Mouse (Mus musculus) thymus, postnatal 0 days (tissue): ENCODE data around the gene Atp6v0d1. TPM values are rescaled to one million over a fixed set of nuclear protein-coding genes. Genes with fewer than 3 reads are reported as not detected.
A peak's percentile ranks its signal among the peaks of the same experiment; 100 is the strongest.

Experiments used
- DNase-seq: peaks from one replicate; pipeline ENCODE4 v3.0.0-alpha.2; 2015; ENCODE audit warnings: low spot score
- polyA plus RNA-seq: library from polyadenylated mRNA; unstranded; fragments of >200 nt; fragmentation: Nextera tagmentation; extraction: Ambion mirVana; gene quantifications from 2 replicates; pipeline ENCODE4 v1.2.1, GENCODE M21; 2015

Atp6v0d1 gene
- polyA plus RNA-seq, 1 experiment from 2014 or later = 105 TPM

DNA sequence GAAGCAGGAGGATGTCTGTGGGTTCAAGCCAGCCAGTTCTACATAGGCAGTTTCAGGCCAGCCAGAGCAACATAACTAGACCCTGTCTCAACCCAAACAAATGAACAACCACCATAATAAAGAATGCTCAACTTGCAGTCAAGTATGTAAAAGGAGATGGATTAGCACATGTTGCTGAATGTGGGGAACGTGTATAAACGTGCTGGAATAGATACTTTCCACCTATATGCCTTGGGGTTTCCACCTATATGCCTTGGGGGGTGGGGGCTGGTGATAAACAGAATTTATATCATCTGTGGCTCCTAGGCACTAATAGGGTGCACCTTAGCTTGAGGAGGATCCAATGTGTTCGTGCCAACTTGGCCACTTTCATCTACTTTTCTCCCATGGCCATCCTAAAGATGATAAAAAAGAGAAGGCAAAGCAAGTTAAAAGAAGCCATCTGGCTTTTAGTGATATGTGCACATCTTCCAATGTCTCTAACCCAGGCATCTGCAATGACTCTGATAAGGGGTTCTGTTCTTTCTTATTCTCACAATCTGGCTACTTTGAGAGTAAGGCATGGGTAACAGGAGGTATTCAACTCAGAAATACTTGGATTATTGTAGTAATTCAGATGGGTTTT, 23.7 kb downstream of the Atp6v0d1 start:
- DNase-seq = no peak

DNA sequence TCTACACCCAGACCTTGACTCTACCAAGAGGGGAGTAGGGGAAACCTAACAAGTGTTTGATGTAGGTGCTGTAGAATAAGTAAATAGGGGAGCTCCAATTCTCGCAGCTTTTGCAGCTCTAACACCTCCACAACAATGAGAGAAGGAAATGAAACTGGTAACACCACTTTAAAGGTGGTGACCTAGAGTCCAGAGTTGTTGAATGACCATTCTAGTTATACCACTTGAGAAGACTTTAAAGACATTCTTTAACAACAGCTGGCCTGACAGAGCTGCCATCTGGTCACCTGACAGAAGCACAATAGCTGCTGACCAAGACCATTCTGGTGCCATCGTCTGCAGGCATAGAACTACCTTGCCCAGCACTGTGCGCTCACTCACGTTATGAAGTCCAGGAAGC, 26.9 kb downstream of the Atp6v0d1 start:
- DNase-seq = no peak

DNA sequence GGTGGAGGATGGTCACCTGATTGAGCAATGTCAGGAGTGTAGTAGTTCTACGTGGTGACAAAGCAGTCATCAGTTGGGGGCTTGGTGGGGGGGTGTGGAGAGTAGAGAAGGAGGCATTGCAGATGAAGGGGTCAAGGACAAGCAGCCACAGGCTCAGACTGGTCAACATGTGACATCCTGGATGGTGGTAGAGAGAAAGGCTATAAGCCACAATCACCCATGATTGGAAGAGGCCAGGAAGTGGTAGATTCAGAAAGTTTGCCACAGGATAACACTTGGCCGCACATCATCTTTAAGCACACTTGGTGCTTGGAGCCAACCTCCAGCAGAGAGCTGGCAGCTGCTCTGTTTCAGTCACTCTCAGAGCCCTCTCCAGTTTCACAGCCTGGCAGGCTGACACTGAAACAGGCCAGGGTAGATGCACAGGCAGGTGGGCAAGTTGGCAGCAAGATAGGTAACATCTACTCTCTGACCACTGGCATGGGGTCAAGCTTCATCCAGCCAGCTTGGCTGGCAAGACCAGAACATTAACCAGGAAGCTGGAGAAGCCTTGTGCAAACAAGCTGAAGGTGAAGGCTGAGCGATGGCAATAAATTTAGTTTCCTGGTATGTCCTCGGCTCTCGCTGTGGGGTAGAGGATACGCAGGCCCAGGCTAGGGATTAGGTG, 28.7 kb downstream of the Atp6v0d1 start:
- DNase-seq = no peak

DNA sequence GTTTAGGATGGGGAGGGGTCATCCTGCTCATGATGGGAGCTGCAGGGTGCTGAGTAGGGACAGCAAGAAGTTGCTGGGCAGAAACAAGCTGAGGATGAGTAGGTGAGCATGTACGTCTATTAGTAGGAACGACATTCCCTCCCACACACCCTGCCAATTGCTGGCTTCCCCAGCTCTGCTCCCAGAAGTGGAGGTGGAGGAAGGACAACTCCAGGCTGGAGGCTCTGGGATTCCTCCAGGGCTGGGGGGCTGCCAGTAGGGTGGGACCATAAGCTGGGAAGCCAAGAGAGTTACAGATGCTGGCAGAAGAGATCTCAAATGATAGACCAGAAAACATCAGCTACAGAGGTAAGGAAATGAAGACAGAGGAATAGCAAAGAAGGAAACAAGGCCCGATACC, 29.3 kb downstream of the Atp6v0d1 start:
- DNase-seq = no peak

DNA sequence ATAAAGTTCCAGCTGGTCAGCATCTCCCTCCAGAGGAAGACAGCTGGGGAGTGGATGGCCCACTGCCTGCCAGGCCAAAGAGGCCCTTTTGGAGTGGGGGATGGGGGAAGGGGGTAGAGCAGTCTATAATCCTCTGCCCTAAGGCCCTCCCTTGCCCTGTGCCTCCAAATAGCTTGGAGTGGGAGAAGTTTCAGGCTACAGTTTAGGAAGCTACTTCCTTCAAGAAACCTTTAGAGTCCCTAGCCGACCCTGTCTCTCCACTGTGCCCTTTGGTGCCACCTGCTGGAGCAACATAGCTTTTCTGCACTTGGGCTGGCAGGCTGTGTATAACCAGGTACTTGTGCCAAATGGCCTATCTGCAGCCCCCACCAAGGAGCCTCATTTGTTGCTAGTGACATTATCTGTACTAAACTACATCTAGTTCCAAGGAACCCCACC, 31.9 kb downstream of the Atp6v0d1 start:
- DNase-seq = peak; percentile 71

DNA sequence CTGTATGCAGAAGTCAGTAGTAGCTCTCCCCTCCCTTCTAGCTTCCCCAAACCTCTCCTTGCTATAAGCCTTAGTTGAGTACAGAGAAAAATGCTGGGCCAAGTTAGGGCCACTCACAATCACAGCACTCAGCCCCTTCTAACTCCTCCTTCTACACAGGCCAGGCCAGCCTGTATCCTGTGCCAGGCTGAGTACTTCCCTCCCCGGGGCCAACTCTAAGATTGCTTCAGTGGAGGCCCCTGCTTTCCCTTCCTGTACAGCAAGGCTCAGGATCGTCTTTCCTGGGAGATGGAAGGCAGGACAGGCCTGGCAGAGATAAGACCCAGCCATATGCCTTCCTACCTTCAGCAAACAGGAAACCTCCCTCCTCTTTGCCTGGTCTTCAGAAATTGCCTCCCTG, 32.4 kb downstream of the Atp6v0d1 start:
- DNase-seq = no peak

DNA sequence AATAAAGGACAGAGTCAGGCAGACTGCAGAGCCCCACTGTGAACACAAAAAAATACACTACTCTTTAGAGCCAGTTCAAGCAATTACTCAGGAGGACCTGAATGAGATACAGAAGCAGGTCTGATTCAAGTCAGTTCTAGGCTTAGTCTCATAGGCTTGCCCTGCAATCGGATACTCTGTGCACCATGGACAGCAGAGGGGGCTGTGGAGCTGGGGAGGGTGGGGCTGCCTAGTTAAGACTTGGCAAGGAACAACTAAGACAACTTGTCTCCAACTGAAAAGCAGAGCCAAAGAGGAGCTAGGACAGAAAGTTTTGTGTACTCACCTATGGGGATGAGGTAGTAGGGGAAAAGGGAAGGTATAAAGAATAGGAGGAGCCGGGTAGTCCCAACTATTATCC, 34.1 kb downstream of the Atp6v0d1 start:
- peak; percentile 57 for DNase-seq

DNA sequence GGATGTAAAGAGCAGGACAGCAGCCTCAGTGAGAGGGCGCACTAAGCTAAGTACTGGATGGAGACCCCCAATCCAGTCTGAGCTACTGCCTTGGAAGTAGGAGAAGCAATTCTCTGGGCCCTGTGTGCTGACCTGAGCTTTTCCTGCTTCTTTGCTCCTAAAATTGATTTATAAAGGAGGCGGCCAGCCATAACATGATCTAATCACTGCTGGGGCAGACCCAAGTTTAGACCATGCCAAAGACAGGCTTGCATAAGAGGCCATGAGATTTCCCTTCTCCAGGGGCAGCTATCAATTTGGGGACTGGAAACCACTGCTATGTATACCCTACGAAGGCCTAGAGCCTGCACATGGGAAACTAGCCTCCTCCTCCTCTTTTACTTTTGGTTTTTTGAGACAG, 36.6 kb downstream of the Atp6v0d1 start:
- no peak for DNase-seq

DNA sequence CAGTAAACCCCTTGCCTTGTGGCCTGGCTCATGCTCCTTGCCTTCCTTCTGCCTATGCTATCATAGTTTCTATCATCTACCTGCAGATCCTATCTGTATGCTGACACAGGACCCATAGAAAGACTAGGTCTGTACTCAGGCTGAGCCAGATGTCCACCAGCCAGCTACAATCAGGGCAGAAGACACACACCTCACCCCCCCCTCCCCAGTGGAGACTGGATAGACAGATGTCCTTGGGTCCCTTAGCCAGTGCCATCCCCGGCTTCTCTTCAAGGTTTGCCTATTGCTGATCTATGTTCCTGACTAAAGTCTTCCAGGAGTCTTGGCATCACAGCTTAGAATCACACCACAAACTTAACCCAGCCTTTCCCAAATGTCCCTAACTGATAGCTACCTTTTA, 37.6 kb downstream of the Atp6v0d1 start:
- DNase-seq = no peak

DNA sequence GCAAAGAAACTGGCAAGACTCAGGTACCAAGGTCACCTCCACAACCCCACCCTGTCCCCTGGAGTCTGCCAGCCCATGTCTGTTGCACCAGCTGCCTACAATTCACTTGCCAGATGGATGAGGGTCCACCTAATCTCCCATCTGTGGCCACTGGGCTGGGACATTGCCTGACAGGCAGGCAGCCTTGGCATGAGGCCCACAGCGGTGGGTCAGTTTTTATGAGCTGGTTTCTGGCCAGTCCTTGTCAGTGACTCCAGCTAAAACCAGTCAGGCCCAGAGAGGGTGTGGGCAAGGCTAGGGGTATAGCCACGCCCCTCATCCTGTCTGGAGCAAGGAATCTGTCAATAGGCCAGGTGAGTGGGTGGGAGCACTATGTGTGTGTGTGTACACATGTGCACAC, 38.7 kb downstream of the Atp6v0d1 start:
- no peak for DNase-seq

DNA sequence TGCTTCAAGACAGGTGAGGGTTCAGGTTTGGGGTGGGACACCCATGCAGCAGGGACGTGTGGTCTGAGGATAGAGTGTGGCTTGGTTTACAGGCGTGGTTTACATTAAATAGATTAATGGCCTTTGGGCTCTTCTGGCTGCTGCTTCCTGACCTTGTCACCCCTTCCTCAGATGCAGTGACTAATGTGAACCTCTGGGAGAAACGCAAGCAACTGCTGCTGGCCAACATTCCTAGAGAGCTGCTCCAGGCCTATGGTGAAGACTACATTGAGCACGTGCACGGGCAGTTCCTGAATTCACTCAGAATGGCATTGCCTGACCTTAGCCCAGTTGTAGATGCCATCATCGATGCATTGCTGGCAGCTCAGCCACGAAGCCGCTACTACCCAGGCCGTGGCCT, 43.0 kb downstream of the Atp6v0d1 start:
- DNase-seq = no peak

DNA sequence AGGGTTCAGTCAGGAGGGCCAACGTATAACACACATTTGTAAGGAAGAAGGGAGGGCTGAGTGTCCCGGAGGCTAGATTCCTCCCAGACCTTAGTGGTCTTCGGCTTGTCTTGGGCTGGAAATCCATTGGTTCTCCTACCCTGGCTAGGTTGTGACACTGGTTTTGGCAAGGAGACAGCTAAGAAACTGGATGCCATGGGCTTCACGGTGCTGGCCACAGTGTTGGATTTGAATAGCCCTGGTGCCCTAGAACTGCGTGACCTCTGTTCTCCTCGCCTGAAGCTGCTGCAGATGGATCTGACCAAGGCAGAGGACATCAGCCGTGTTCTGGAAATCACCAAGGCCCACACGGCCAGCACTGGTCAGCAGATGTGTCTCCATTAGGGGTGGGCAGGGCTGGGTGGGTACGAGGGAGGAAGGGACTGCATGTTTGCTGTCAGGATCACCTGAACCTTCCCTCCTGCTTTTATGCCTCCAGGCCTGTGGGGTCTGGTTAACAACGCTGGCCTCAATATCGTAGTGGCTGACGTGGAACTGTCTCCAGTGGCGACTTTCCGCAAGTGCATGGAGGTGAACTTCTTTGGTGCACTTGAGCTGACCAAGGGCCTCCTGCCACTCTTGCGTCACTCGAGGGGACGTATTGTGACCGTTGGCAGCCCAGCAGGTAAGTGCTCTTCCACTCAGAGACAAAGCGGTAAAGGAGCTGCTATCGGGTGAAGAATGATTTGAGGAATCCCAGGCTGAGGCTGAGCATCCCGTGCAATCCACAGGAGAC, 43.7 kb downstream of the Atp6v0d1 start:
- DNase-seq = no peak

DNA sequence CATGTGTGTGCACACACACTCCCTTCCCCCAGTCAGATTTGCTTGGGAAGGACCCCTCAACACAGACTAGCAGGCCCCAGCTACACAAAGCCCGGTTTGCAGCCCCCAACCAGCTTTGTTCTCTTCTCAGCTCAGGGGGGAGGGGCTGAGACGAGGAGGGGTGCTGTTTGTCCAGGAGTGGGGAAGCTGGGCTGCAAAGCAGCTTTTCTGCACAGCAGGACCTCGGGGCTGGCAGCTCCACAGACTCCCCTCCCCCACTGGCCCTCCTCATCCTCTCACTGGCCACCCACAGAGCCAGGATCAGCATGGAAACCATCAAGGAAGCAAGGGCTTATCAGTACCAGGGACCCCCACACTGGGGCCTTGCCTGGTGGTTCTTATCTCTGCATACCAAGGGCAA, 44.8 kb downstream of the Atp6v0d1 start:
- DNase-seq = no peak

DNA sequence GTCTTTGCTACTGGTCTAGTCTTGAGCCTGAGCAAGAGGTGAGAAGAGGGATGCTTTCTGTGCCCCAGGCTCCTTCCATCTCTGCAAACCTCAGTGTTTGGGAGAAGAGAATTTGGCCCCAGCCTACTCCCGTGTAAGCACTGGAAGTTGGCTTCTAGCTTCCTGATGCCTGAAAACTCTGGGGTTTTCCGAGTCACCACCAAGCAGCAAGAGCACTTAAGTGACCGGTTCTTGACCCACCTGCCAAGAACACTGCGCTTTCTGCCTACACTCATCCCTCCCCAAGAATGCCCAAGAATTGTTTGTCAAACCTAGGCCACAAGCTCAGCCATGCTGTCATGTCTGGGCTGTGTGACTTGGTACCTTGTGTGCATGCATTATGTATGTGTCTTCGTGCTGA, 45.3 kb downstream of the Atp6v0d1 start:
- no peak for DNase-seq

DNA sequence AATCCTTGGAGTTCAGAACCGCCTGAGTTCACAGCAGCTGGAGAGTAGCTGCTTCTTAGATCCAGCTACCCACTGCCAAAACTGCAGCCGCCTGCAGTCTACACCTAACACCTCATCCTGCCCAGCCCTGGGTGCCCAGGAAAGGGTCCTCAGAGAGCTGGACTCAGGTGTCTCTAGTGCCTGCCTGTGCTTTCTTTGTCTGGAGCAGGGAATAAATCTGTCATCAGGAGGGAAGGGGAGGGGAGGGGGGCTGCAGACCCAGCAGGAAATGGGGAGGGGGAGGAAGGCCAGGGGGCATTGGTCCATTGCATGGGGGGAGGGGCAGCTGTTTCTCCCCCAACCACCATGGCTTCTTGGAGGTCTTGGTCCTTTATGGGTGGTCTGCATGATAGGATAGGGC, 46.3 kb downstream of the Atp6v0d1 start:
- DNase-seq = no peak

DNA sequence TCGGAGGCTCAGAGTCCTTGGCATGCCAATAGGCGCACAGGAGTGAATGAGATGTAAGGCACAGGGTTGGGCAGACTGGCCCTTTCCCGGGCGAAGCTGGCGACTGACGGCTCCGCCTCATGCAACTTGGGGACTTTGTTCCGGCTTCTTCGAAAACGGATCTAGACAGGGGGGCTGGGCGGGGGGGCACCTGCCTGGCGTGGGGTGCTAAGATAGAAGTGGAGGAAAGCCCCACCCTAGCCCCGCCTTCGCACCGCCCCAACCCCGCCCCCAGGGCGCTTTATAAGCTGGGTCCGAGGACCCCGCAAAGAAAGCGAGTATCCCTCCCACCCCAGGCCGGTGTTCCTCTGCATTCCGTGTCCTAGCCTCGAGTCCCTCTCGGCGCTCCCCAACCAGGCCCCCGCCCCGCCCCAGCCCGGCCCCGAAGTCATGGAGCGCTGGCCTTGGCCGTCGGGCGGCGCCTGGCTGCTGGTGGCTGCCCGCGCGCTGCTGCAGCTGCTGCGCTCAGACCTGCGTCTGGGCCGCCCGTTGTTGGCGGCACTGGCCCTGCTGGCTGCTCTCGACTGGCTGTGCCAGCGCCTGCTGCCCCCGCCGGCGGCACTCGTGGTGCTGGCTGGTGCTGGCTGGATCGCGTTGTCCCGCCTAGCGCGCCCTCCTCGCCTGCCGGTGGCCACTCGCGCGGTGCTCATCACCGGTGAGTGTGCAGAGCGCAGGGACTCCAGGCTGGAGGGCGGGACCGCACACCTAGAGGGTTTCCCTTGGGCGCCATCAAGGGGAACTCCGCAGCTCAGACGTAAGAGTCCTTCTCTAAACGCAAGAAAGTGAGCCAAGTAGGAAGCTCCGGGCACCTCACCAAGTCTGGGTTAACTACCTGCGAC, 47.2 kb downstream of the Atp6v0d1 start, which contains the start of gene Hsd11b2:
Gene Hsd11b2 (plus strand): TSS at position 320 of the 878 bp plus-strand sequence.
- DNase-seq = peak; percentile 45

DNA sequence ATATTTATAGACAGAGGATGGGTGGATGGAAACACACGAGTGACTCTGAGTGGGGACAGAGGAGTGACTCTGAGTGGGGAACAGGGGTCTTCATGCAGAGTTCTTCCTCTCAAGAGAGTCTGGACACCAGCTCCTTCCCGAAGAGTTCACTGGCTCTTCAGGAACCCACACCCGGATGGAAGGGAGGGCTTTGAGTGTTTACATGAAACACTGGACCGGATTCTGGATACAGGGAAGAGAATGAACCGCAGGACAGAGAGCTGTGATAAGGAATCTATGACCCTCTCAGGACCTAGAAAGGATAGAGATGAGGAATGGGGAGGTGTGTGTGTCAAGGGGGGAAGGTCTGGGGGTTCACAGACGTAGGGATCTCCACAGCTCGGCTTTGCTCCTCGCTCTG, 48.5 kb downstream of the Atp6v0d1 start:
- no peak for DNase-seq

DNA sequence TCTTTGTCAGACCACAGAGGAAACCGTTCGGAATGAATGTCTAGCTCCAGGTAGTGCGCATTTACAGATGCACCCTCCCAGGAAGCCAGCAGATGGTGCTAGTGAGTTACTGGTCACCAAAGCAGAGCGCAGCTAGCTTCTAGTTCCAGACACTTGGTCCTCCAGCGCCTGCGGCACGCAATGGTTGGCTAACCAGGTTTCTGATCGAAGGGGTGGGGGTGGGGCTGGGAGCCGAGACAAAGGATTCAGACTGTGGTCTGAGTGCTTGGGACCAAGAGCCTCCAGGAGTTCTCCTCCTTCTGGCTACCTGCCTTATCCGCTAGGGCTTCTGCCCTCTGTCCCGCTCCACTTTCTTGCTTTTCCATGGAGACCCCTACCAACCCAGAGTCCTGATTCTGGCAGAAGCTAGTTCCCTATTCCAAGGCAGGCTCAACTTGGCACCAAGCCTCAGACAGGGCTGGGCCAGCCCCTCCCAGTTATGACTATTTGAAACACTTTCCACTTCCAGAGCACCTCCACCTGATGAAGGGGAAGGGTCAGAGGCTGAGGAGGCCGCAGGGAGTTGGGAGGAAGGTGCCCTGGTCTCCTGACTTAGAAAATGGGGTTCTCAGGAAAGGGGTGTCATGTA, 49.7 kb downstream of the Atp6v0d1 start:
- peak; percentile 72 for DNase-seq

DNA sequence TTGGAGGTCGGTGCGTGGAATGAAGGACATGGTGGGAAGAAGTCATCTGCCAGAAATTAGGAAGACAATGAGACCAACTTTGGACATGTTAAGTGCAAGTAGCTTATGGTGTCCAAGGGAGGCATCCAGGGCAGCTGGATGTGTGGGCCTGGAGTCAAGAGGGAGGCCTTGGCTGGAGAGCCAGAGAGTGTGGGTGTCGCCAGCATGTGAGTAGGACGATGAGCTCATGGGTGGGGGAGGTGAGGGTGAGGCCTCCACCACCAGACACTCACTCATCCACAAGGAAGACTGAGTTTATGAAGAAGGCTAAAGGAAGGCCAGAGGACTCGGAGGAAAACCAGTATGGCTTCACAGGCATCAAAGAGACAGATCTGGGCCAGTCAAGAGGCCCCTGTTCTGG, 51.2 kb downstream of the Atp6v0d1 start:
- DNase-seq = no peak

DNA sequence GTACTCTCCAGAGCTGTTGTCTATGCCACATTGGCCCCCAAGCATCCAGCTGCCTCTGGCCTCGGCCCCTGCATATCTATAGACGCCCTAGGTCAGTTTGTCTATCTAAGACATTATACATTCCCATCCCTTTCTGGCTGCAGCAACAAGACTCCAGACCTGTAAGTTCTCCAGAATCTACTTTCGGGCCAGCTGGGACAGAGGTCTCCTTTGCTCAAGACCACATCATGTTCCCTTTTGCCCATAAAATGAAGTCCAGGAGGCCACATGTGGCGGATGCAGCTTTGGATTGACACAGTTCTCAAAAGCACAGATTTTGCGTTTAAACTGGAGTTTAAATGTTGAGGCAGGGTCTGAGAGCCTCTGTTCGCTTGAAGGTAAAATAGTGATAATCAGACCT, 51.7 kb downstream of the Atp6v0d1 start:
- DNase-seq = no peak
